Mouse (Mus musculus): ENCODE results near the gene Olfr420. TPM values are rescaled to one million over a fixed set of nuclear protein-coding genes. Genes with fewer than 3 reads are reported as not detected.

The Olfr420 gene
- not detected for total RNA-seq (2023)

DNA sequence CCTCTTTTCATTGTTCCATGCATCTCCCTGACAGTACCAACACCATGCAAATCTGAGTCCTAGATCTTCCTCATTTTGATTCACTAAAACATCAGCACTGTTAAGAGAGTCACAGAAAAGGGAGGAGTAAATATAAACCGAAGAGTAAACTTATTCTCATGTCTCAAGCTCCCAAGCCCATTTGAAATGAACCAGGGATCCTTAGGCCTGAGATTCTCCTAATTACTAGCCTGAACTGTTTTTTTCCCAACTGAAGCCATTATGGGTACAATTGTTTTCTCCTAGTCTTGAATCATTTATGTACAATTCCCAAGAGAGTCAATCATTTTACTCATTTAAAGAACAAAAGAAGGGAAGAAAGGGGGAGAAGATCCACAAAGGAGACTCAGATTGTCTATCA lies at the start of gene Olfr420:
Gene Olfr420, plus strand, starts transcription at position 301 of the 400 bp plus-strand sequence.

GRCm38 (mm10) chr1:174121062-174121461 lies 34.4 kb upstream of the Olfr420 start, which contains the start of gene Olfr231:
TSS of gene Olfr231 (minus strand) at chr1:174121162.

DNA sequence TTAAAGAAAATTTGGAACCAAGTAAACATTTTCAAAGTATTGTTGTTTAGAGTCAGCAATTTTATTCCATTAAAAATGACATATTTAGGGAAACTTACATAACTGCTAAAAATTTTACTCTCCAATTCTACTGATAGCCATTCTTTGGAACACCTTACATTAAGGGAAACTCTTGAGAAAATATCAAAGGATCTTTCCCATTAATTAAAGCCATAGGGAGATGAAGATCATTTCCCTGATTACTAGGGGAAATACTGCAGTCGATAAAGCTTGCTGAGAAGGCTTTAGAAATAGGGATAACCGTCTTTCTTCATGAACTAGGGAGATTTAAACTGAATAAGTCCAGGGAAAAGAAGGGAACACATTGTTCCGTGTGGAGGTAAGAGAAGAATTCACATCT lies 24.2 kb upstream of the Olfr420 start, which contains the start of gene Olfr424:
Gene Olfr424, plus strand, starts transcription at position 301 of the 400 bp plus-strand sequence.

GRCm38 (mm10) chr1:174172605-174173004 lies 17.2 kb downstream of the Olfr420 start, which contains the start of gene Spta1:
TSS of gene Spta1 (plus strand) at chr1:174172776.

Other genes with a start within 250 kb of the Olfr420 start
- 10 to 100 TPM; 16.9 to 21.0 TPM for gene Ifi211, start 242.6 kb upstream of the Olfr420 start, total RNA-seq (2023)
- 10 to 100 TPM; 46.7 to 63.9 TPM for gene Mndal, start 213.1 kb upstream of the Olfr420 start, total RNA-seq (2023)
- gene Ifi203, start 213.0 kb upstream of the Olfr420 start, total RNA-seq (2023), result 10 to 100 TPM; 27.7 to 44.0 TPM
- not detected for gene Ifi202b, start 172.9 kb upstream of the Olfr420 start, total RNA-seq (2023)
- 1 to 10 TPM; 5.3 to 5.8 TPM for gene Ifi205, start 123.8 kb upstream of the Olfr420 start, total RNA-seq (2023)
- gene Olfr433, start 114.9 kb upstream of the Olfr420 start, total RNA-seq (2023), result not detected
- not detected for gene Olfr432, start 106.4 kb upstream of the Olfr420 start, total RNA-seq (2023)
- gene Olfr430, start 89.0 kb upstream of the Olfr420 start, total RNA-seq (2023), result not detected
- gene Olfr429, start 71.3 kb upstream of the Olfr420 start, total RNA-seq (2023), result not detected
- not detected for gene Olfr427, start 58.7 kb upstream of the Olfr420 start, total RNA-seq (2023)
- not detected for gene Olfr231, start 34.5 kb upstream of the Olfr420 start, total RNA-seq (2023)
- gene Olfr424, start 24.1 kb upstream of the Olfr420 start, total RNA-seq (2023), result not detected
- 10 to 100 TPM in 1 of 2 experiments, 1 to 10 TPM in 1; 3.8 to 12.3 TPM for gene Spta1, start 17.1 kb downstream of the Olfr420 start, total RNA-seq (2023)
- not detected for gene Olfr419, start 96.4 kb downstream of the Olfr420 start, total RNA-seq (2023)
- gene Mptx1, start 174.9 kb downstream of the Olfr420 start, total RNA-seq (2023), result not detected
- not detected for gene Olfr417, start 209.5 kb downstream of the Olfr420 start, total RNA-seq (2023)
- not detected for gene Olfr248, start 235.4 kb downstream of the Olfr420 start, total RNA-seq (2023)

All from neutrophil, adult 59 days (primary cell).